9 mouse cellular contexts compared by ENCODE assay signal in genomic region chr9:90700236-90701179, GRCm38 (mm10).
DNase-seq lines count a peak whose midpoint lies in the region; ATAC-seq lines count a peak whose summit lies in the region.
"Had no signal": no experiment of that assay in that cellular context is flagged by ENCODE, and none has a peak within 500 bp of the region (broad histone marks: within the 10 kb centered on the region; RNA-seq: fewer than 3 reads in every experiment).

No protein-coding gene starts in this region.

- no peak overlapping the region for H3K27ac ChIP-seq in kidney, embryonic 14.5 days (ENCODE audit: low read depth, low read length)
- no peak overlapping the region for H3K27ac ChIP-seq in kidney, embryonic 15.5 days
- no peak overlapping the region for H3K27ac ChIP-seq in midbrain, embryonic 10.5 days (replicated peaks)
- H3K27ac ChIP-seq: heart, embryonic 15.5 days had no signal

- no peak overlapping the region for H3K9ac ChIP-seq in kidney, embryonic 14.5 days (ENCODE audit: low read depth, low read length)
- H3K9ac ChIP-seq in kidney, embryonic 15.5 days, result no peak overlapping the region
- H3K9ac ChIP-seq: heart, embryonic 15.5 days had no signal

- no peak overlapping the region for H3K4me3 ChIP-seq in kidney, embryonic 14.5 days (ENCODE audit: low read length)
- H3K4me3 ChIP-seq in kidney, embryonic 15.5 days (replicated peaks), result no peak overlapping the region
- no peak overlapping the region for H3K4me3 ChIP-seq in midbrain, embryonic 10.5 days
- H3K4me3 ChIP-seq: heart, embryonic 15.5 days had no signal

- H3K36me3 ChIP-seq in kidney, embryonic 14.5 days (ENCODE audit: control insufficient read depth, insufficient read depth, low read length), result no peaks in the 10 kb centered on the region
- no peaks in the 10 kb centered on the region for H3K36me3 ChIP-seq in kidney, embryonic 15.5 days
- H3K36me3 ChIP-seq in midbrain, embryonic 10.5 days, result no peaks in the 10 kb centered on the region
- H3K36me3 ChIP-seq: heart, embryonic 15.5 days had no signal

- peak; percentile 27 for DNase-seq in MEL-GATA-1-ER (ENCODE audit: extremely low read depth, low read depth)
- DNase-seq in embryo, embryonic 11 days, result peak; percentile 70
- DNase-seq in midbrain, embryonic 10.5 days (ENCODE audit: low spot score), result peak; percentile 33
- DNase-seq in urinary bladder, postnatal 25 days (ENCODE audit: low spot score), result no peak
- DNase-seq in thymus, postnatal 25 days, result no peak

- WGBS in kidney, embryonic 14.5 days, result 47% methylated on average over 7 of the region's 7 CpGs
- WGBS in kidney, embryonic 15.5 days, result 53% methylated on average over 7 of the region's 7 CpGs
- whole genome bisulfite sequencing in midbrain, embryonic 10.5 days, result 10% methylated on average over 7 of the region's 7 CpGs

- H3K4me1 ChIP-seq in kidney, embryonic 14.5 days (ENCODE audit: control insufficient read depth, insufficient read depth, low read length), result no peaks in the 10 kb centered on the region
- no peaks in the 10 kb centered on the region for H3K4me1 ChIP-seq in kidney, embryonic 15.5 days
- peaks cover 26% of the 10 kb centered on the region for H3K4me1 ChIP-seq in midbrain, embryonic 10.5 days
- H3K4me1 ChIP-seq: heart, embryonic 15.5 days had no signal

- H3K4me2 ChIP-seq in kidney, embryonic 14.5 days (replicated peaks; ENCODE audit: low read depth, low read length), result no peak overlapping the region
- no peak overlapping the region for H3K4me2 ChIP-seq in kidney, embryonic 15.5 days
- H3K4me2 ChIP-seq: heart, embryonic 15.5 days had no signal

- ATAC-seq in kidney, embryonic 14.5 days (ENCODE audit: low FRiP score, low TSS enrichment), result peak; percentile 79; the same call in 1 of the 2 replicates
- no peak; the same call in 1 of the 2 replicates for ATAC-seq in kidney, embryonic 15.5 days (replicated peaks; ENCODE audit: low FRiP score)
- no peak for ATAC-seq in megakaryocyte-erythroid progenitor cell, adult 5-6 weeks (replicated peaks; ENCODE audit: low FRiP score, low TSS enrichment, poor library complexity, severe bottlenecking)

- no peaks in the 10 kb centered on the region for H3K27me3 ChIP-seq in kidney, embryonic 14.5 days (ENCODE audit: control insufficient read depth, insufficient read depth, low read length)
- H3K27me3 ChIP-seq in kidney, embryonic 15.5 days, result peaks cover 3% of the 10 kb centered on the region; the same call in 1 of the 2 replicates
- peaks cover 83% of the 10 kb centered on the region for H3K27me3 ChIP-seq in midbrain, embryonic 10.5 days (ENCODE audit: low read depth, poor library complexity, severe bottlenecking)
- H3K27me3 ChIP-seq: heart, embryonic 15.5 days had no signal

- no peaks in the 10 kb centered on the region for H3K9me3 ChIP-seq in kidney, embryonic 14.5 days (ENCODE audit: control insufficient read depth, low read length)
- H3K9me3 ChIP-seq in kidney, embryonic 15.5 days (replicated peaks), result no peaks in the 10 kb centered on the region
- no peaks in the 10 kb centered on the region for H3K9me3 ChIP-seq in midbrain, embryonic 10.5 days (replicated peaks)
- H3K9me3 ChIP-seq: heart, embryonic 15.5 days had no signal

Comparison
In these comparisons a context has a peak if more than half of its experiments do, and no peak if none do; other contexts are left out.
1. DNase-seq: peak in MEL-GATA-1-ER (single experiment), embryo, embryonic 11 days (single experiment) and midbrain, embryonic 10.5 days (single experiment); none in urinary bladder, postnatal 25 days (single experiment) and thymus, postnatal 25 days (single experiment).